Mouse (Mus musculus): ENCODE data around the gene Zc3hc1. TPM values are rescaled to one million over a fixed set of nuclear protein-coding genes. Genes with fewer than 3 reads are reported as not detected.

Zc3hc1 gene
- total and polyA plus RNA-seq, 3 experiments: 13.4 to 16.2 (median 16.0) TPM

DNA sequence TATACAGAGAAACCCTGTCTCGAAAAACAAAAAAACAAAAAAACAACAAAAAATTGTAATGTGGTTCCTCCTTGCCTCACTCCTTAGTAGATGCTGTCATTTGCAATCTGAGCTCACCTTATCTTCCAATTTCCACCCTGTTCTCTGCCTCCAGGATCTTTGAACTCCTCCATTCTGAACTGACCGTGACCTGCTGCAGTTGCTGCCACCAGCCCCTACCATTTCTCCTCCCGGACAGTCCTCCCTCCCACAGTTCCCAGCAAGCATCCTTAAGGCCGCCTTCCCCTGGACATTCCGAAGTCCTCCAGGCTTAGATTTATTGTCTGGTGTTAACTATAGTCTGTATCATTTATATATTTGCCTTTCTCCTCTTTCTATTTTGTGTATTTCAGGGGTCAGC is 60.1 kb downstream of the Zc3hc1 start:
- intact Hi-C loops (cut with DNase I): no loop called here
- 79% methylated on average over 5 of the region's 5 CpGs for WGBS
- Histone ChIP-seq H3K9ac (ENCODE audit: low read depth, low read length) (no peak overlapping the region), H3K27ac (no peak overlapping the region), H3K36me3 (ENCODE audit: control insufficient read depth, insufficient read depth, low read length) (no peaks in the 10 kb centered on the region), H3K79me2 (replicated peaks; ENCODE audit: control insufficient read depth, insufficient read depth, low read length) (no peaks in the 10 kb centered on the region), H3K4me1 (ENCODE audit: control insufficient read depth, insufficient read depth, low read length) (peaks cover under 1% of the 10 kb centered on the region; the same call in 1 of the 2 replicates), H3K27me3 (ENCODE audit: control insufficient read depth, insufficient read depth, low read length) (no peaks in the 10 kb centered on the region), H3K4me3 (no peak overlapping the region)
- TF ChIP-seq POLR2A (IDR thresholded peaks at IDR 0.05; ENCODE audit: insufficient read depth, low read depth, low read length) (no peak), EP300 (IDR thresholded peaks at IDR 0.05; ENCODE audit: insufficient read depth, low read depth, low read length) (no peak), CTCF (IDR thresholded peaks at IDR 0.05) (no peak)
- no peak for DNase-seq

DNA sequence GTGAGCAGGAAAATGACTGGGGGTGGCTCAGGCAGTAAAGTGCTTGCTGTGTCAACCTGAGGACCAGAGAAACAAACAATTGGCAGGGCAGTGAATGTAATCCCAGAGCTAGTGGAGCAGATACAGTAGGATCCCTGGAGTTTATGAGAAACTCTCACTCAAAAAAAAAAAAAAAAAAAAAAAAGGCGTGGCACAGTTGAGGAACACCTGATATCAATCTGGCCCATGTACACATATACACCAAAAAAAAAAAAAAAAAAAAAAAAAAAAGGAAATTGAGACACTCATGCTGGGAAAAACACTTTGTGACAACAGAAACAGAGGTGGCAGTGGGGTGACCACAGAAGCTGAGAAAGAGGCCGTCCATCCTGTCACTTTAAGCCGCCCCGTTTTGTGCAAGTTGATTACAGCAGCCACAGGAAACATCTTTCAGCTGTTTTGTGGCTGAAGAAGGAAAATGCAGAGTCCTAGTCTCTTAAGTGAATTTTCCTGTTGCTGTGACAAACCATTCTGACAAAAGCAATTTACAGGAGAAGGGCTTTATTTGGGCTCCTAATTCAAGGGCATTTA is 64.8 kb downstream of the Zc3hc1 start:
- Histone ChIP-seq H3K4me1 (ENCODE audit: control insufficient read depth, insufficient read depth, low read length) (peaks cover 1% of the 10 kb centered on the region; the same call in 1 of the 2 replicates), H3K9ac (ENCODE audit: low read depth, low read length) (no peak overlapping the region), H3K79me2 (replicated peaks; ENCODE audit: control insufficient read depth, insufficient read depth, low read length) (no peaks in the 10 kb centered on the region), H3K27me3 (ENCODE audit: control insufficient read depth, insufficient read depth, low read length) (no peaks in the 10 kb centered on the region), H3K4me3 (no peak overlapping the region), H3K27ac (peak overlapping the region; percentile 26), H3K36me3 (ENCODE audit: control insufficient read depth, insufficient read depth, low read length) (no peaks in the 10 kb centered on the region)
- TF ChIP-seq CTCF (IDR thresholded peaks at IDR 0.05): no peak
- TF ChIP-seq EP300 (IDR thresholded peaks at IDR 0.05; ENCODE audit: insufficient read depth, low read depth, low read length): no peak
- no peak for TF ChIP-seq POLR2A (IDR thresholded peaks at IDR 0.05; ENCODE audit: insufficient read depth, low read depth, low read length)
- WGBS: 30% methylated on average over 3 of the region's 4 CpGs
- DNase-seq: no peak
- intact Hi-C loops (cut with DNase I): no loop called here

DNA sequence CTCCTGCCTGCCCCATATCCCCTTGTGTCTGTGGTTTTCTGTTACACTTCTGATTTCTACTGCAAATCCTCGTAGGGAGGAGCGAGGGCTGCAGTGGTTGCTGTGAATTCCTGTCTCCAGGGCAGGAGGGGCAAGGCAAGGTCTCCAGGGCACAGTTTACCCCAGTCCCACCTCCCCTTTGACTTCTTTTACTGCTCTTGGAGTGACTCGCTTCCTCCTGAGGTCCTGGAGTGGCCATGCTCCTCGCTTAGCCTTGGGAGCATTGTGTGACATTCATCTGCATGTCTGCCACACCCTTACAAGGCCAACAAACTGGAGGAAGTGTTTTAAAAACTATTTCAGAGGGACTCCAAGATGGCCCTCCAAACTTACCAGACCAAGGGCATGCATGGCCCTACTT is 69.8 kb downstream of the Zc3hc1 start:
- H3K27ac ChIP-seq: no peak overlapping the region
- no peaks in the 10 kb centered on the region for H3K27me3 ChIP-seq (ENCODE audit: control insufficient read depth, insufficient read depth, low read length)
- no peaks in the 10 kb centered on the region for H3K36me3 ChIP-seq (ENCODE audit: control insufficient read depth, insufficient read depth, low read length)
- no peak for TF ChIP-seq EP300 (IDR thresholded peaks at IDR 0.05; ENCODE audit: insufficient read depth, low read depth, low read length)
- no peak overlapping the region for H3K4me3 ChIP-seq
- no peak for DNase-seq
- 56% methylated on average over 4 of the region's 4 CpGs for WGBS
- no peak overlapping the region for H3K9ac ChIP-seq (ENCODE audit: low read depth, low read length)
- H3K4me1 ChIP-seq (ENCODE audit: control insufficient read depth, insufficient read depth, low read length): peaks cover 1% of the 10 kb centered on the region; the same call in 1 of the 2 replicates
- H3K79me2 ChIP-seq (replicated peaks; ENCODE audit: control insufficient read depth, insufficient read depth, low read length): no peaks in the 10 kb centered on the region
- intact Hi-C loops (cut with DNase I): no loop called here

DNA sequence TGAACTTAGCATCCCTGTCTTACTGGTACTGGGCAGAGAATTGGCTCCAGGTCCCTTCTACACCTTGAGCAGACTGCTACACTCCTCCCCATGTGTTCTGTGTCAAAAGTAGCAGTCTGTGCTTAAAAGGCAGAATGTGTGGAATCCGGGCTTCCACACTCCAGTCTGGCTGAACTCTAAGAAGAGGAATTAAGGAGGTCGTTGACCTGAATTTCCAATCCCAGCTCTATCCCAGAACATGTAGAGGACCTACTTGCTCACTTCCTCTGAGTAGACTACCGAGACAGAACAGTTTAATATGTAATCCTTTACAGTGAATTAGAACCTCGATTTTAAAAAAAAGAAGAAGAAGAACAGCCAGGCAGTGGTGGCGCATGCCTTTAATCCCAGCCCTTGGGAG is 71.6 kb downstream of the Zc3hc1 start:
- TF ChIP-seq POLR2A (IDR thresholded peaks at IDR 0.05; ENCODE audit: insufficient read depth, low read depth, low read length) (no peak), EP300 (IDR thresholded peaks at IDR 0.05; ENCODE audit: insufficient read depth, low read depth, low read length) (no peak), CTCF (IDR thresholded peaks at IDR 0.05) (no peak)
- no peak overlapping the region for H3K4me3 ChIP-seq
- intact Hi-C loops (cut with DNase I): no loop called here
- no peak overlapping the region for H3K27ac ChIP-seq
- H3K9ac ChIP-seq (ENCODE audit: low read depth, low read length): no peak overlapping the region
- WGBS: 85% methylated on average over 5 of the region's 5 CpGs
- no peaks in the 10 kb centered on the region for H3K36me3 ChIP-seq (ENCODE audit: control insufficient read depth, insufficient read depth, low read length)
- no peaks in the 10 kb centered on the region for H3K4me1 ChIP-seq (ENCODE audit: control insufficient read depth, insufficient read depth, low read length)
- no peaks in the 10 kb centered on the region for H3K27me3 ChIP-seq (ENCODE audit: control insufficient read depth, insufficient read depth, low read length)
- DNase-seq: no peak
- no peaks in the 10 kb centered on the region for H3K79me2 ChIP-seq (replicated peaks; ENCODE audit: control insufficient read depth, insufficient read depth, low read length)

Other genes with a start within 250 kb of the Zc3hc1 start
- 10 to 100 TPM; 61.5 to 61.7 TPM for gene Ube2h, start 86.5 kb downstream of the Zc3hc1 start, total RNA-seq (2021)
- gene Ube2h, start 86.5 kb downstream of the Zc3hc1 start, polyA plus RNA-seq (2012; rRNA removed): 29.4 and 44.2 TPM in 2 replicates
- gene Klhdc10, start 10.8 kb upstream of the Zc3hc1 start, total RNA-seq (2021): 10 to 100 TPM; 47.4 to 52.0 TPM
- gene Klhdc10, start 10.8 kb upstream of the Zc3hc1 start, polyA plus RNA-seq (2012; rRNA removed): 19.4 and 41.4 TPM in 2 replicates
- gene Tmem209, start 118.8 kb upstream of the Zc3hc1 start, total RNA-seq (2021): 1 to 10 TPM; 6.3 to 7.5 TPM
- 15.9 and 32.9 TPM in 2 replicates for gene Tmem209, start 118.8 kb upstream of the Zc3hc1 start, polyA plus RNA-seq (2012; rRNA removed)
- gene Ssmem1, start 118.8 kb upstream of the Zc3hc1 start, total RNA-seq (2021): not detected
- gene Ssmem1, start 118.8 kb upstream of the Zc3hc1 start, polyA plus RNA-seq (2012; rRNA removed): 0.16 TPM in 1 of 2 replicates, not detected in the other
- not detected for gene Cpa2, start 150.6 kb upstream of the Zc3hc1 start, total RNA-seq (2021)
- gene Cpa2, start 150.6 kb upstream of the Zc3hc1 start, polyA plus RNA-seq (2012; rRNA removed): 0.12 TPM in 1 of 2 replicates, not detected in the other
- gene Cpa4, start 177.3 kb upstream of the Zc3hc1 start, total RNA-seq (2021): not detected
- not detected in 2 replicates for gene Cpa4, start 177.3 kb upstream of the Zc3hc1 start, polyA plus RNA-seq (2012; rRNA removed)
- not detected for gene Cpa5, start 220.0 kb upstream of the Zc3hc1 start, total RNA-seq (2021)
- not detected in 2 replicates for gene Cpa5, start 220.0 kb upstream of the Zc3hc1 start, polyA plus RNA-seq (2012; rRNA removed)
- under 1 TPM in 1 of 2 experiments, not detected in 1; 0.14 TPM for gene Cpa1, start 248.2 kb upstream of the Zc3hc1 start, total RNA-seq (2021)
- 0.21 and 0.44 TPM in 2 replicates for gene Cpa1, start 248.2 kb upstream of the Zc3hc1 start, polyA plus RNA-seq (2012; rRNA removed)